Mouse (Mus musculus) embryonic facial prominence, embryonic 12.5 days (tissue): Measurements from ENCODE around the gene 4930579F01Rik. TPM values are rescaled to one million over a fixed set of nuclear protein-coding genes. Genes with fewer than 3 reads are reported as not detected.
A peak's percentile ranks its signal among the peaks of the same experiment; 100 is the strongest.
"Not testable (repeated sequence)": the region's sequence is repeated elsewhere in the genome, so short reads cannot be mapped to it uniquely, and the experiment has no call there.

Experiments used
- ATAC-seq: fragments of 200-750 bp; cut with Nextera tagmentation; 2 replicates; pipeline ENCODE4 v1.8.0; 2017; ENCODE audit not compliant: insufficient number of reproducible peaks, insufficient read depth, low FRiP score, low TSS enrichment
- H3K27ac ChIP-seq: fragments of 300-500 bp; sonication (generic); 2 replicates; pipeline ENCODE4 v1.5.1; 2016; ENCODE audit warnings: mild to moderate bottlenecking
- H3K27me3 ChIP-seq: fragments of 300-500 bp; sonication (generic); 2 replicates; pipeline ENCODE4 v1.6.1; 2016; ENCODE audit warnings: mild to moderate bottlenecking, moderate library complexity
- H3K36me3 ChIP-seq: fragments of 300-500 bp; sonication (generic); 2 replicates; pipeline ENCODE4 v1.6.1; 2016; ENCODE audit warnings: mild to moderate bottlenecking
- H3K4me1 ChIP-seq: fragments of 300-500 bp; sonication (generic); 2 replicates; pipeline ENCODE4 v1.6.1; 2016
- H3K4me2 ChIP-seq: fragments of 300-500 bp; sonication (generic); replicated peaks from 2 replicates; pipeline ENCODE4 v1.6.1; 2016; ENCODE audit warnings: mild to moderate bottlenecking, moderate library complexity
- H3K4me3 ChIP-seq: fragments of 300-500 bp; sonication (generic); 2 replicates; pipeline ENCODE4 v1.5.1; 2016; ENCODE audit warnings: mild to moderate bottlenecking
- H3K9ac ChIP-seq: fragments of 300-500 bp; sonication (generic); 2 replicates; pipeline ENCODE4 v1.6.1; 2016; ENCODE audit warnings: mild to moderate bottlenecking, moderate library complexity
- H3K9me3 ChIP-seq: fragments of 300-500 bp; sonication (generic); 2 replicates; pipeline ENCODE4 v1.6.1; 2016; ENCODE audit warnings: mild to moderate bottlenecking, moderate library complexity
- WGBS: fragments of 180-500 bp; shearing (Covaris S2); methylation state at CpG from one replicate; pipeline ENCODE4 v1.1.7; 2016; 5-methylcytosine and 5-hydroxymethylcytosine counted together
- polyA plus RNA-seq: library from polyadenylated mRNA; unstranded; fragments of >200 nt; fragmentation: Nextera tagmentation; extraction: Ambion mirVana; gene quantifications from 2 replicates; pipeline ENCODE4 v1.2.1, GENCODE M21; 2016

4930579F01Rik gene
- polyA plus RNA-seq, 1 experiment from 2014 or later: 0.10 TPM

GRCm38 (mm10) chr3:138142733-138143314 lies 50.8 kb downstream of the 4930579F01Rik start:
- 5% methylated on average over 12 of the region's 12 CpGs for WGBS
- Histone ChIP-seq H3K27ac (peak overlapping the region; percentile 99), H3K4me2 (peak overlapping the region; percentile 40), H3K4me3 (peak overlapping the region; percentile 56), H3K9me3 (no peaks in the 10 kb centered on the region), H3K4me1 (no peaks in the 10 kb centered on the region), H3K36me3 (no peaks in the 10 kb centered on the region), H3K9ac (peak overlapping the region; percentile 42; the same call in 1 of the 2 replicates), H3K27me3 (no peaks in the 10 kb centered on the region)
- no peak for ATAC-seq

- no peaks in the 10 kb centered on the region for H3K9me3 ChIP-seq
- H3K27me3 ChIP-seq: no peaks in the 10 kb centered on the region
- 31% methylated on average over 4 of the region's 4 CpGs for WGBS
- H3K36me3 ChIP-seq: no peaks in the 10 kb centered on the region
- peak overlapping the region; percentile 15; the same call in 1 of the 2 replicates for H3K4me3 ChIP-seq
- H3K4me1 ChIP-seq: no peaks in the 10 kb centered on the region
- ATAC-seq: no peak
- 0 out of 2 replicates have a peak overlapping the region, but pooled peaks have one; percentile 30 for H3K27ac ChIP-seq
- no peak overlapping the region for H3K9ac ChIP-seq
- peak overlapping the region; percentile 40 for H3K4me2 ChIP-seq
Observed at GRCm38 (mm10) chr3:138142052-138142732, 51.4 kb downstream of the 4930579F01Rik start.

DNA sequence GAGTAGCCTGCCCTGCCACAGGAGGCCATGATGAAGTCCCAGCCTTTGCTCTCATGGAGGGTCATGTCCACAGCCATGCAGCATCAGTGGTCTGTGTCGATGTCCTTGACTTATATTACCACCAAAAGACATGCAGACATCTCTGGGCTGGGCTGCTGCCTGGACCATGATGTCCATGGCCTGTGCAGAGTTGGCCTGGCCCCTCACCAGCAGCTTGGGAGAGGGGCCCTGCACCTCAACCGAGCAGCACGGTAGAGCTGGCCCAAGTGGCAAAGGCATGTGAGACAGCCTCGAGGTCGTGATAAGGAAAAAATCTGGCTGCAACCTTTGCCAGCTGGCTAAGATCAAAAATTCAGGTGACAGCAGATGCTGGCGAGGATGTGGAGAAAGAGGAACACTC lies 54.0 kb downstream of the 4930579F01Rik start:
- Histone ChIP-seq H3K4me2 (no peak overlapping the region), H3K9me3 (no peaks in the 10 kb centered on the region), H3K4me3 (no peak overlapping the region), H3K27me3 (no peaks in the 10 kb centered on the region), H3K27ac (no peak overlapping the region), H3K9ac (no peak overlapping the region), H3K4me1 (no peaks in the 10 kb centered on the region), H3K36me3 (no peaks in the 10 kb centered on the region)
- WGBS: 89% methylated on average over 6 of the region's 6 CpGs
- no peak for ATAC-seq

DNA sequence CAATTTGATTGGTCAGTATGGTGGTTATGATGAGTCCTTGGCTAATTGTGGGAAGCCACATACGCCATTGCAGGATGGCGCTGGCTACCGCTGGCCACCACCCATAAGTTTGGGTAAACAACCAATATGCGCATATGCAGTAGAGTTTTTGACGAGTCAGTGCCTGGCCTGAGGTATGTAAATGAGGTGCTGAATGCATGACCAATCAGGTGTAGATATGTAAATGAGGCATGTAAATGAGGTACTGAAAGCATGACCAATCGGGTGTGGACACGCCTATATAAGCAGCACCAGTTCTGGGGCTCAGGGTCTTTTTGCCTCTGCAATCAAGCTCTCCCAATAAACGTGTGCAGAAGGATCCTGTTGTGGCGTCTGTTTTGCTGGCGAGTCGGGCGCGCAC lies 55.5 kb downstream of the 4930579F01Rik start:
- not testable (repeated sequence) for H3K27me3 ChIP-seq, H3K4me3 ChIP-seq, H3K27ac ChIP-seq, H3K4me2 ChIP-seq, H3K36me3 ChIP-seq, H3K9me3 ChIP-seq, ATAC-seq, H3K9ac ChIP-seq, H3K4me1 ChIP-seq
- 94% methylated on average over 13 of the region's 13 CpGs for WGBS

GRCm38 (mm10) chr3:138134528-138134927 lies 59.1 kb downstream of the 4930579F01Rik start:
- Histone ChIP-seq H3K27me3 (no peaks in the 10 kb centered on the region), H3K4me1 (no peaks in the 10 kb centered on the region), H3K4me2 (no peak overlapping the region), H3K36me3 (no peaks in the 10 kb centered on the region), H3K4me3 (no peak overlapping the region), H3K9ac (no peak overlapping the region), H3K9me3 (no peaks in the 10 kb centered on the region), H3K27ac (no peak overlapping the region)
- 71% methylated on average over 1 of the region's 1 CpGs for WGBS
- ATAC-seq: no peak

GRCm38 (mm10) chr3:138133916-138134315 lies 59.7 kb downstream of the 4930579F01Rik start:
- 83% methylated on average over 11 of the region's 11 CpGs for WGBS
- H3K4me3 ChIP-seq: no peak overlapping the region
- ATAC-seq: no peak

GRCm38 (mm10) chr3:138133463-138133862 lies 60.2 kb downstream of the 4930579F01Rik start:
- H3K4me2 ChIP-seq: no peak overlapping the region
- H3K27me3 ChIP-seq: no peaks in the 10 kb centered on the region
- no peak for ATAC-seq
- no peak overlapping the region for H3K4me3 ChIP-seq
- H3K27ac ChIP-seq: no peak overlapping the region
- no peaks in the 10 kb centered on the region for H3K36me3 ChIP-seq
- no peaks in the 10 kb centered on the region for H3K9me3 ChIP-seq
- H3K4me1 ChIP-seq: no peaks in the 10 kb centered on the region
- no peak overlapping the region for H3K9ac ChIP-seq
- 90% methylated on average over 8 of the region's 8 CpGs for WGBS

More at GRCm38 (mm10) chr3:138133916-138134315, 59.7 kb downstream of the 4930579F01Rik start:
- H3K9ac ChIP-seq: no peak overlapping the region
- H3K4me2 ChIP-seq: no peak overlapping the region
- no peaks in the 10 kb centered on the region for H3K27me3 ChIP-seq
- no peak overlapping the region for H3K27ac ChIP-seq
- no peaks in the 10 kb centered on the region for H3K4me1 ChIP-seq
- H3K36me3 ChIP-seq: no peaks in the 10 kb centered on the region
- H3K9me3 ChIP-seq: no peaks in the 10 kb centered on the region

GRCm38 (mm10) chr3:138131168-138131567 lies 62.5 kb downstream of the 4930579F01Rik start:
- 43% methylated on average over 9 of the region's 9 CpGs for WGBS

DNA sequence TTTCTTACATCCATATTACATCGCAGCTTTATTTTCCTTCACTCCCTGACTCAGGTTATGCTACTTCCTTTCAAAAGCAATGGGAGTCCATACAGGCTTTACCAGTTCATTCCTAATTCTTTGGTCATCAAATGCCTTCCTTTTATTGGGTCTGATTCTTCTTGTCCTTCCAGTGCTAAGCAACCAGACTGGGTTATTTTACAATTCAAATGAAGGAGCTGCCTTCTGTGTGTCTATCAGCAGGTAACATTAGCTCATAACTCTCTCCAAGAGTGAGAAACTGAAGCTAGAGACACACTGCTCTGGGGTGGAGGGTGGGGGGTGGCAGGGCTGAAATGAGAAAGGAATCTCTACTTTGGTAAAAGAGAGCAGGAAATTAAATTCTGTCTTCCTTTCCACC lies 62.9 kb downstream of the 4930579F01Rik start:
- ATAC-seq: no peak
- H3K4me3 ChIP-seq: no peak overlapping the region
- H3K9me3 ChIP-seq: no peaks in the 10 kb centered on the region
- 76% methylated on average over 1 of the region's 1 CpGs for WGBS
- H3K4me2 ChIP-seq: no peak overlapping the region
- no peak overlapping the region for H3K9ac ChIP-seq
- no peaks in the 10 kb centered on the region for H3K27me3 ChIP-seq
- H3K27ac ChIP-seq: no peak overlapping the region
- no peaks in the 10 kb centered on the region for H3K4me1 ChIP-seq
- no peaks in the 10 kb centered on the region for H3K36me3 ChIP-seq

More at GRCm38 (mm10) chr3:138131168-138131567, 62.5 kb downstream of the 4930579F01Rik start:
- no peaks in the 10 kb centered on the region for H3K36me3 ChIP-seq
- H3K27me3 ChIP-seq: no peaks in the 10 kb centered on the region
- H3K9me3 ChIP-seq: no peaks in the 10 kb centered on the region
- H3K27ac ChIP-seq: no peak overlapping the region
- no peaks in the 10 kb centered on the region for H3K4me1 ChIP-seq
- H3K4me3 ChIP-seq: no peak overlapping the region
- H3K4me2 ChIP-seq: no peak overlapping the region
- H3K9ac ChIP-seq: no peak overlapping the region
- no peak for ATAC-seq

- no peak overlapping the region for H3K4me3 ChIP-seq
- no peak overlapping the region for H3K4me2 ChIP-seq
- H3K9me3 ChIP-seq: no peaks in the 10 kb centered on the region
- H3K36me3 ChIP-seq: no peaks in the 10 kb centered on the region
- no peak for ATAC-seq
- H3K4me1 ChIP-seq: no peaks in the 10 kb centered on the region
- H3K9ac ChIP-seq: no peak overlapping the region
- 94% methylated on average over 6 of the region's 6 CpGs for WGBS
- no peaks in the 10 kb centered on the region for H3K27me3 ChIP-seq
- no peak overlapping the region for H3K27ac ChIP-seq
Observed at GRCm38 (mm10) chr3:138129110-138129509, 64.5 kb downstream of the 4930579F01Rik start.

- WGBS: 81% methylated on average over 10 of the region's 10 CpGs
- H3K4me1 ChIP-seq: no peaks in the 10 kb centered on the region
Observed at GRCm38 (mm10) chr3:138123842-138124241, 69.8 kb downstream of the 4930579F01Rik start.

GRCm38 (mm10) chr3:138121461-138121860 lies 72.2 kb downstream of the 4930579F01Rik start:
- Histone ChIP-seq H3K27ac (no peak overlapping the region), H3K4me3 (no peak overlapping the region), H3K4me2 (no peak overlapping the region), H3K4me1 (no peaks in the 10 kb centered on the region), H3K9me3 (no peaks in the 10 kb centered on the region), H3K9ac (no peak overlapping the region), H3K27me3 (no peaks in the 10 kb centered on the region), H3K36me3 (no peaks in the 10 kb centered on the region)
- WGBS: 92% methylated on average over 2 of the region's 2 CpGs
- no peak for ATAC-seq

More at GRCm38 (mm10) chr3:138123842-138124241, 69.8 kb downstream of the 4930579F01Rik start:
- no peak for ATAC-seq
- Histone ChIP-seq H3K36me3 (no peaks in the 10 kb centered on the region), H3K9ac (no peak overlapping the region), H3K4me3 (no peak overlapping the region), H3K9me3 (no peaks in the 10 kb centered on the region), H3K27ac (no peak overlapping the region), H3K4me2 (no peak overlapping the region), H3K27me3 (no peaks in the 10 kb centered on the region)
